Mouse (Mus musculus) liver, adult (tissue): ENCODE measurements at regions not wholly inside any gene's neighbourhood (a gene's known extent, or its start where the extent isn't known, plus 50 kb on each side); places are given as distances from the start of the nearest gene placed in this dataset.
A peak's percentile ranks its signal among the peaks of the same experiment; 100 is the strongest.

ENCODE experiments used
- GATA4 ChIP-seq: IDR thresholded peaks from 2 replicates; pipeline ENCODE4 v1.6.1; 2014; ENCODE audit warnings: mild to moderate bottlenecking, low read length; ENCODE audit not compliant: insufficient replicate concordance

DNA sequence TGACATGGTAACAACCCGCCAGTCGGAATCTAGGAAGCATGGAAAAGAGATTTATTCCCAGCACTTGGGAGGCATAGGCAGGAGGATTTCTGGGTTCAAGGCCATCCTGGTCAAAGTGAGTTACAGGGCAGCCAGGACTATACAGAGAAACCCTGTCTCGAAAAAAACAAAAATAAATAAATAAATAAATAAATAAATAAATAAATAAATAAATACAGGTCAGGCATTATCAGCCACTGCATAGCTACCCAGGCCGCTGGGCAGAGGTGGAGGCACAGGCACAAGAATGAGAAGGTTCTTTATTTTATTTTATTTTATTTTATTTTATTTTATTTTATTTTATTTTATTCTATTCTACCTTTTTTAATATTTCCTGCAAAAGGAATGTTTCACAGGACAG, 2040.7 kb downstream of the Hace1 start:
- TF ChIP-seq GATA4 = no peak

DNA sequence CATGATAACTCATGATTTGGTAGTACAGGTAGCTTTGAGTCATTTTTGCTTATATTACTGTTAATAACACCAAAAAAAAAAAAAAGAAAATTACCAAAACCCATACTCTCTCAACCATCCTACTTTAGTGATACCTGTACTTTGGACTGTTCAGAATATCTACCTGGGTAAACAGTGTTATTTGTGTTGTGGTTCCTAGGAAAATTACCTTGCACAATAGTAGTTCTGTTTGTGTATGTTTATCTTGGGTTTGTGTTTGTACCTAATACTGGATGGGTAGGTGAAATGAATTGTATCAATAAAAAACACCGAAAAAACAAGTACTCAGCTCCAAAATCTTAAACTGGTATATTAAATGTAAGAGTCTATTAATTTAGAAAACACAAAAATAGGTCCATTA, 2074.7 kb downstream of the Hace1 start:
- TF ChIP-seq GATA4 = no peak

DNA sequence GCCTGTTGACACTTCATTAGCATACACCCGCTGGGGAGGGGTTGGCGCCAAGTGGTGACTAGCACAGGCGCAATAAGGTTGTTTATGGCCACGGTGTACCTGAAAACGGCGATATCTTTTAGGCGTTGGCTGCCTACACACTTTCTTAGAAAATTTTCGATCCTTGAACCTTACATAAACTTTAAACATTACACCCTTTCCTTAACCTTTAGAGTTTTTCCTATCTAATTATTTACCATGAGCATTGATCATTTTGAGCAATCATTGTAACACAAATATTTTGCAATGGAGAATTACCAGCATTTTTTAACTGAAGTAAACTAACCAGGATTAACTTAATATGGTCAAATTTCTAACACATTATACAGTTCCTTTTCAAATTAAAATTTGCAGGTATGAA, 2076.6 kb downstream of the Hace1 start:
- peak; percentile 42; the same call in 1 of the 2 replicates for TF ChIP-seq GATA4
